12 mouse cellular contexts compared by ENCODE assay signal in the genomic region with DNA sequence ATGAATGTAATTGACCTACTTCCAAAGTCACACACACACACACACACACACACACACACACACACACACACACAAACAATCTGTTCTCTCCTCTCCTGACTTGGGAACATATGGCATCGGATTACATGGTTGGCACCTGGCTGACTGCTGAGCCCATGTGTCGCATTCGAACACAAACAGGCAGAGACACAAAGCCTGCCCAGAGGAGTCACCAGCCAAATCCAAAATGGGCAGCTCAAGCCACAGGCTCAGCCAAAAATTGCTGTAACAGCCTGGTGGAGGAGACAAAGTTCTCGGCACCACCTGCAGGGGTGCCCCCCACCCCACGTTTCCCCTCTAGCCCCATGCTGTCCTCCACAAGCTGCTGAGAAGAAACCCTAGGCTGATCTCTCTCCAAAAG.
DNase-seq lines count a peak whose midpoint lies in the region; ATAC-seq and TF ChIP-seq lines count a peak whose summit lies in the region.
"Had no signal": no experiment of that assay in that cellular context is flagged by ENCODE, and none has a peak within 500 bp of the region (broad histone marks: within the 10 kb centered on the region; RNA-seq: fewer than 3 reads in every experiment).

No protein-coding gene starts in this region.

- no peaks in the 10 kb centered on the region for H3K27me3 ChIP-seq in hindbrain, embryonic 15.5 days
- H3K27me3 ChIP-seq in hindbrain, embryonic 13.5 days, result no peaks in the 10 kb centered on the region
- H3K27me3 ChIP-seq in cerebellum, adult 2 months (ENCODE audit: control insufficient read depth, insufficient read depth, low read length), result no peaks in the 10 kb centered on the region

- no peaks in the 10 kb centered on the region for H3K36me3 ChIP-seq in hindbrain, embryonic 15.5 days
- no peaks in the 10 kb centered on the region for H3K36me3 ChIP-seq in hindbrain, embryonic 13.5 days

- H3K4me1 ChIP-seq in hindbrain, embryonic 15.5 days (replicated peaks), result no peaks in the 10 kb centered on the region
- no peaks in the 10 kb centered on the region for H3K4me1 ChIP-seq in hindbrain, embryonic 13.5 days (replicated peaks)
- H3K4me1 ChIP-seq in cerebellum, adult 2 months (ENCODE audit: control insufficient read depth, insufficient read depth, low read length), result peaks cover 16% of the 10 kb centered on the region; the same call in 1 of the 2 replicates

- H3K9me3 ChIP-seq in hindbrain, embryonic 15.5 days, result no peaks in the 10 kb centered on the region
- no peaks in the 10 kb centered on the region for H3K9me3 ChIP-seq in hindbrain, embryonic 13.5 days

- H3K9ac ChIP-seq in hindbrain, embryonic 15.5 days, result no peak overlapping the region
- H3K9ac ChIP-seq in hindbrain, embryonic 13.5 days, result no peak overlapping the region
- H3K9ac ChIP-seq: liver, embryonic 14.5 days had no signal

- DNase-seq in cerebellum, adult 2 months, result peak; percentile 93 to 98
- peak; percentile 13 to 21 for DNase-seq in layer of hippocampus, adult 8-10 months (ENCODE audit: low spot score in 2 of 2)
- no peak for DNase-seq in urinary bladder, adult 18-20 months (ENCODE audit: low spot score in 2 of 2)
- no peak for DNase-seq in urinary bladder, adult 2 months (ENCODE audit: low spot score)
- DNase-seq: heart, postnatal 36 days; kidney, adult 8-10 months; lung, postnatal 4 days had no signal

- no peak for TF ChIP-seq POLR2A in cerebellum, adult 2 months (IDR thresholded peaks at IDR 0.05; ENCODE audit: borderline replicate concordance, insufficient read depth, low read length)

- ATAC-seq in hindbrain, embryonic 15.5 days (ENCODE audit: low FRiP score, low read depth), result peak; percentile 72; the same call in 1 of the 2 replicates
- ATAC-seq in hindbrain, embryonic 13.5 days (ENCODE audit: low FRiP score), result no peak
- ATAC-seq in cerebellum, adult (ENCODE audit: insufficient number of reproducible peaks, low FRiP score, low TSS enrichment), result peak; percentile 99

- peak; percentile 44; the same call in 1 of the 2 replicates for TF ChIP-seq CTCF in cerebellum, adult 2 months (IDR thresholded peaks at IDR 0.05; ENCODE audit: borderline replicate concordance, insufficient read depth, low read depth, low read length)

- no peak overlapping the region for H3K4me2 ChIP-seq in hindbrain, embryonic 15.5 days
- no peak overlapping the region for H3K4me2 ChIP-seq in hindbrain, embryonic 13.5 days

- no peak overlapping the region for H3K27ac ChIP-seq in hindbrain, embryonic 15.5 days (replicated peaks)
- H3K27ac ChIP-seq in hindbrain, embryonic 13.5 days, result no peak overlapping the region
- H3K27ac ChIP-seq in cerebellum, adult 2 months (ENCODE audit: insufficient read depth, low read length), result no peak overlapping the region
- H3K27ac ChIP-seq: liver, embryonic 14.5 days had no signal

- 49% methylated on average over 5 of the region's 5 CpGs for WGBS in hindbrain, embryonic 15.5 days
- WGBS in hindbrain, embryonic 13.5 days, result 65% methylated on average over 5 of the region's 5 CpGs
- WGBS in cerebellum, adult 2 months, result 13% methylated on average over 5 of the region's 5 CpGs

- H3K4me3 ChIP-seq in hindbrain, embryonic 15.5 days, result no peak overlapping the region
- H3K4me3 ChIP-seq in hindbrain, embryonic 13.5 days, result no peak overlapping the region
- no peak overlapping the region for H3K4me3 ChIP-seq in cerebellum, adult 2 months (replicated peaks; ENCODE audit: insufficient read depth, low read depth, low read length)
- H3K4me3 ChIP-seq: erythroblast, embryonic 14.5 days had no signal

Comparison
In these comparisons a context has a peak if more than half of its experiments do, and no peak if none do; other contexts are left out.
1. DNase-seq: peak in cerebellum, adult 2 months (2 of 2) and layer of hippocampus, adult 8-10 months (2 of 2); none in urinary bladder, adult 18-20 months (0 of 2) and urinary bladder, adult 2 months (single experiment).